Mouse (Mus musculus): ENCODE results near the gene Cd300ld5.
"Not testable (repeated sequence)": the region's sequence is repeated elsewhere in the genome, so short reads cannot be mapped to it uniquely, and the experiment has no call there.

Gene Cd300ld5

GRCm38 (mm10) chr11:115037669-115038068 lies at the start of gene Cd300ld5:
Cd300ld5 (minus strand) TSS chr11:115037769.
- DNase-seq (ENCODE audit: extremely low spot score, low read depth, low spot score): not testable (repeated sequence)

GRCm38 (mm10) chr11:115086213-115086612 lies 48.6 kb upstream of the Cd300ld5 start:
- no peak for DNase-seq (ENCODE audit: extremely low spot score, low read depth, low spot score)

GRCm38 (mm10) chr11:115085064-115085463 lies 47.5 kb upstream of the Cd300ld5 start:
- DNase-seq (ENCODE audit: extremely low spot score, low read depth, low spot score): no peak

- no peak for DNase-seq (ENCODE audit: extremely low spot score, low read depth, low spot score)
These were observed 47.0 kb upstream of the Cd300ld5 start for GRCm38 (mm10) chr11:115084595-115084994.

GRCm38 (mm10) chr11:115083376-115084139 lies 46.0 kb upstream of the Cd300ld5 start:
- peak; percentile 64 for DNase-seq (ENCODE audit: extremely low spot score, low read depth, low spot score)

GRCm38 (mm10) chr11:115082196-115082595 lies 44.6 kb upstream of the Cd300ld5 start:
- no peak for DNase-seq (ENCODE audit: extremely low spot score, low read depth, low spot score)

GRCm38 (mm10) chr11:115081373-115081772 lies 43.8 kb upstream of the Cd300ld5 start:
- DNase-seq (ENCODE audit: extremely low spot score, low read depth, low spot score): no peak

GRCm38 (mm10) chr11:115080886-115081285 lies 43.3 kb upstream of the Cd300ld5 start:
- DNase-seq (ENCODE audit: extremely low spot score, low read depth, low spot score): peak; percentile 46

- no peak for DNase-seq (ENCODE audit: extremely low spot score, low read depth, low spot score)
These were observed 41.1 kb upstream of the Cd300ld5 start for GRCm38 (mm10) chr11:115078680-115079079.

GRCm38 (mm10) chr11:115077436-115077835 lies 39.9 kb upstream of the Cd300ld5 start:
- DNase-seq (ENCODE audit: extremely low spot score, low read depth, low spot score): no peak

GRCm38 (mm10) chr11:115075859-115076258 lies 38.3 kb upstream of the Cd300ld5 start:
- no peak for DNase-seq (ENCODE audit: extremely low spot score, low read depth, low spot score)

GRCm38 (mm10) chr11:115075407-115075806 lies 37.8 kb upstream of the Cd300ld5 start:
- no peak for DNase-seq (ENCODE audit: extremely low spot score, low read depth, low spot score)

- DNase-seq (ENCODE audit: extremely low spot score, low read depth, low spot score): no peak
These were observed 35.4 kb upstream of the Cd300ld5 start for GRCm38 (mm10) chr11:115073002-115073401.

GRCm38 (mm10) chr11:115071631-115072294 lies 34.2 kb upstream of the Cd300ld5 start:
- no peak for DNase-seq (ENCODE audit: extremely low spot score, low read depth, low spot score)

GRCm38 (mm10) chr11:115071015-115071551 lies 33.5 kb upstream of the Cd300ld5 start:
- DNase-seq (ENCODE audit: extremely low spot score, low read depth, low spot score): no peak

- no peak for DNase-seq (ENCODE audit: extremely low spot score, low read depth, low spot score)
These were observed 29.2 kb upstream of the Cd300ld5 start for GRCm38 (mm10) chr11:115066768-115067167.

- DNase-seq (ENCODE audit: extremely low spot score, low read depth, low spot score): no peak
These were observed 24.5 kb upstream of the Cd300ld5 start, which contains the start of gene Cd300e for GRCm38 (mm10) chr11:115062077-115062476. Cd300e (minus strand) TSS chr11:115062177.

- DNase-seq (ENCODE audit: extremely low spot score, low read depth, low spot score): no peak
These were observed 22.2 kb upstream of the Cd300ld5 start for GRCm38 (mm10) chr11:115059797-115060196.

- DNase-seq (ENCODE audit: extremely low spot score, low read depth, low spot score): no peak
These were observed 21.1 kb upstream of the Cd300ld5 start for GRCm38 (mm10) chr11:115058701-115059100.

- DNase-seq (ENCODE audit: extremely low spot score, low read depth, low spot score): no peak
These were observed 17.0 kb upstream of the Cd300ld5 start for GRCm38 (mm10) chr11:115054537-115054936.

GRCm38 (mm10) chr11:115052991-115053390 lies 15.4 kb upstream of the Cd300ld5 start:
- no peak for DNase-seq (ENCODE audit: extremely low spot score, low read depth, low spot score)

GRCm38 (mm10) chr11:115052206-115052605 lies 14.6 kb upstream of the Cd300ld5 start:
- peak; percentile 53 for DNase-seq (ENCODE audit: extremely low spot score, low read depth, low spot score)
